Mouse (Mus musculus) embryonic fibroblast, embryonic 13.5 days (primary cell): ENCODE results near the gene Cyp2c23.

Source experiments
- CTCF ChIP-seq: IDR thresholded peaks from 2 replicates; pipeline ENCODE4 v1.5.1; 2011; ENCODE audit warnings: mild to moderate bottlenecking, control low read depth, low read length, moderate library complexity, borderline replicate concordance; ENCODE audit not compliant: insufficient read depth
- POLR2A ChIP-seq: IDR thresholded peaks from 2 replicates; pipeline ENCODE4 v1.6.1; 2011; ENCODE audit warnings: low read depth, mild to moderate bottlenecking, control low read depth, low read length, moderate library complexity

- TF ChIP-seq CTCF, result no peak
- no peak for TF ChIP-seq POLR2A
Observed at GRCm38 (mm10) chr19:43962795-43963194, 66.2 kb downstream of the Cyp2c23 start.
